In genomic region chr13:4666375-4667140, GRCm38 (mm10) we compare ENCODE assay signal across 9 mouse cellular contexts. TPM values are rescaled to one million over a fixed set of nuclear protein-coding genes. Genes with fewer than 3 reads are reported as not detected.
DNase-seq lines count a peak whose midpoint lies in the region; ATAC-seq lines count a peak whose summit lies in the region.
"Had no signal": no experiment of that assay in that cellular context is flagged by ENCODE, and none has a peak within 500 bp of the region (broad histone marks: within the 10 kb centered on the region; RNA-seq: fewer than 3 reads in every experiment).

No protein-coding gene starts in this region.

- no peak overlapping the region for H3K9ac ChIP-seq in heart, embryonic 16.5 days (ENCODE audit: low read length)

- H3K9me3 ChIP-seq in heart, embryonic 16.5 days (replicated peaks; ENCODE audit: control insufficient read depth, low read length) = no peaks in the 10 kb centered on the region
- H3K9me3 ChIP-seq in midbrain, embryonic 10.5 days (replicated peaks) = no peaks in the 10 kb centered on the region

- peak overlapping the region; percentile 30; the same call in 1 of the 2 replicates for H3K4me2 ChIP-seq in heart, embryonic 16.5 days (ENCODE audit: low read depth, low read length)

- 33% methylated on average over 11 of the region's 11 CpGs for WGBS in heart, embryonic 16.5 days
- WGBS in midbrain, embryonic 10.5 days = 37% methylated on average over 11 of the region's 11 CpGs

- no peak for ATAC-seq in heart, embryonic 16.5 days (replicated peaks; ENCODE audit: extremely low read depth, insufficient read depth, low FRiP score)

- no peaks in the 10 kb centered on the region for H3K27me3 ChIP-seq in heart, embryonic 16.5 days (ENCODE audit: control insufficient read depth, insufficient read depth, low read length)
- H3K27me3 ChIP-seq in midbrain, embryonic 10.5 days (ENCODE audit: low read depth, poor library complexity, severe bottlenecking) = no peaks in the 10 kb centered on the region

- no peaks in the 10 kb centered on the region for H3K4me1 ChIP-seq in heart, embryonic 16.5 days (ENCODE audit: control insufficient read depth, insufficient read depth, low read length)
- H3K4me1 ChIP-seq in midbrain, embryonic 10.5 days = no peaks in the 10 kb centered on the region

- H3K36me3 ChIP-seq in heart, embryonic 16.5 days (ENCODE audit: control insufficient read depth, insufficient read depth) = no peaks in the 10 kb centered on the region
- H3K36me3 ChIP-seq in midbrain, embryonic 10.5 days = no peaks in the 10 kb centered on the region

- no peak overlapping the region for H3K4me3 ChIP-seq in heart, embryonic 16.5 days (ENCODE audit: low read length)
- H3K4me3 ChIP-seq in midbrain, embryonic 10.5 days = no peak overlapping the region

- intact Hi-C loops in heart, postnatal 25 days (cut with DNase I) = loop anchor here (1.0 to 10.0 kb wide), 8 partner anchors 106 to 1871 kb away; partner anchors contain the start of gene Klf6

- no peak overlapping the region for H3K27ac ChIP-seq in heart, embryonic 16.5 days (ENCODE audit: low read length)
- H3K27ac ChIP-seq in midbrain, embryonic 10.5 days (replicated peaks) = no peak overlapping the region
- H3K27ac ChIP-seq: macrophage had no signal

- peak; percentile 14 to 25 for DNase-seq in heart, adult 9 months (ENCODE audit: low spot score in 2 of 2)
- no peak for DNase-seq in heart, postnatal 25 days (ENCODE audit: low spot score)
- DNase-seq in MEL-GATA-1-ER (ENCODE audit: extremely low read depth, low read depth) = peak; percentile 25
- peak; percentile 38 to 54 for DNase-seq in cerebellum, postnatal 36 days
- DNase-seq in layer of hippocampus, adult 9-11 months = peak; percentile 16
- peak; percentile 39 for DNase-seq in midbrain, embryonic 10.5 days (ENCODE audit: low spot score)
- DNase-seq in thymus, postnatal 0 days (ENCODE audit: low spot score) = peak; percentile 16

RNA-seq across cellular contexts. Expression of gene Akr1e1, which starts 57.6 kb away (rescaled TPM):
- total RNA-seq in heart, postnatal 25 days (2021) = 10 to 100 TPM; 17.2 to 17.8 TPM
- polyA plus RNA-seq in heart, embryonic 16.5 days (2015; fragmentation: Nextera tagmentation; extraction: Ambion mirVana) = 42.2 and 47.6 TPM in 2 replicates
- polyA plus RNA-seq in midbrain, embryonic 10.5 days (2016; fragmentation: Nextera tagmentation; extraction: Ambion mirVana) = 61.2 and 65.3 TPM in 2 replicates
- polyA plus RNA-seq in thymus, postnatal 0 days (2015; fragmentation: Nextera tagmentation; extraction: Ambion mirVana) = 22.7 and 29.7 TPM in 2 replicates
